Mouse (Mus musculus) spleen, embryonic (tissue): ENCODE measurements at regions not wholly inside any gene's neighbourhood (a gene's known extent, or its start where the extent isn't known, plus 50 kb on each side); places are given as distances from the start of the nearest gene placed in this dataset.

Experiments used
- CTCF ChIA-PET: fragments of 350-600 bp; sonication (Branson Sonifier 250); formaldehyde crosslinking; loops from one replicate; lab custom pipeline; 2022; lab: Charles Lee

GRCm38 (mm10) chr3:53969000-53969641 is 105.5 kb upstream of the Ufm1 start:
- CTCF ChIA-PET: no interaction called here

- CTCF ChIA-PET: no interaction called here
Observed at GRCm38 (mm10) chr3:53965142-53965541, 101.5 kb upstream of the Ufm1 start.

- CTCF ChIA-PET: no interaction called here
Observed at GRCm38 (mm10) chr3:53953801-53954200, 90.2 kb upstream of the Ufm1 start.

- CTCF ChIA-PET: interaction anchor here (0.7 kb wide), 1 partner anchor 684 kb away, joined by 3 read pairs; no protein-coding TSS in a partner anchor
Observed at GRCm38 (mm10) chr3:53939684-53940189, 76.1 kb upstream of the Ufm1 start.

- CTCF ChIA-PET: no interaction called here
Observed at GRCm38 (mm10) chr3:53931745-53932144, 68.1 kb upstream of the Ufm1 start.

GRCm38 (mm10) chr3:53919941-53920340 is 56.3 kb upstream of the Ufm1 start:
- CTCF ChIA-PET: no interaction called here

- CTCF ChIA-PET: no interaction called here
Observed at GRCm38 (mm10) chr3:53919541-53919940, 55.9 kb upstream of the Ufm1 start.

GRCm38 (mm10) chr3:53917960-53918359 is 54.3 kb upstream of the Ufm1 start:
- CTCF ChIA-PET: no interaction called here

- CTCF ChIA-PET: no interaction called here
Observed at GRCm38 (mm10) chr3:53913984-53914669, 50.5 kb upstream of the Ufm1 start.
